Mouse (Mus musculus): Measurements from ENCODE around the gene Dock4. TPM values are rescaled to one million over a fixed set of nuclear protein-coding genes. Genes with fewer than 3 reads are reported as not detected.
A peak's percentile ranks its signal among the peaks of the same experiment; 100 is the strongest.

Gene Dock4
- total RNA-seq (2021): 100 to 1,000 TPM; 202 to 219 TPM
- long read RNA-seq, full-length matches to known transcripts: 60 of 148 reads
- long read RNA-seq, partial matches to known transcripts: 38 of 148 reads
- long read RNA-seq, other reads (novel, unspliced or antisense): 50 of 148 reads

- DNase-seq (ENCODE audit: low spot score in 2 of 2): peak; percentile 99 to 100
Measured at GRCm38 (mm10) chr12:40445648-40446449, at the start of gene Dock4, which contains the start of gene Zfp277. Gene Dock4 (plus strand): TSS chr12:40445952. Gene Zfp277 (minus strand): TSS chr12:40445902.

GRCm38 (mm10) chr12:40398916-40399315 is 46.8 kb upstream of the Dock4 start:
- no peak for DNase-seq (ENCODE audit: low spot score in 2 of 2)

GRCm38 (mm10) chr12:40399386-40399785 is 46.4 kb upstream of the Dock4 start:
- DNase-seq (ENCODE audit: low spot score in 2 of 2): no peak

- DNase-seq (ENCODE audit: low spot score in 2 of 2): no peak
Measured at GRCm38 (mm10) chr12:40399812-40400211, 45.9 kb upstream of the Dock4 start.

- DNase-seq (ENCODE audit: low spot score in 2 of 2): peak in 1 of 2 experiments; percentile 59
Measured at GRCm38 (mm10) chr12:40414682-40415311, 31.0 kb upstream of the Dock4 start.

GRCm38 (mm10) chr12:40415312-40415925 is 30.3 kb upstream of the Dock4 start:
- DNase-seq (ENCODE audit: low spot score in 2 of 2): no peak

GRCm38 (mm10) chr12:40417257-40417656 is 28.5 kb upstream of the Dock4 start:
- no peak for DNase-seq (ENCODE audit: low spot score in 2 of 2)

GRCm38 (mm10) chr12:40424991-40425390 is 20.8 kb upstream of the Dock4 start:
- no peak for DNase-seq (ENCODE audit: low spot score in 2 of 2)

- DNase-seq (ENCODE audit: low spot score in 2 of 2): no peak
Measured at GRCm38 (mm10) chr12:40427606-40428005, 18.1 kb upstream of the Dock4 start.

- no peak for DNase-seq (ENCODE audit: low spot score in 2 of 2)
Measured at GRCm38 (mm10) chr12:40429976-40430375, 15.8 kb upstream of the Dock4 start.

GRCm38 (mm10) chr12:40431075-40431474 is 14.7 kb upstream of the Dock4 start:
- DNase-seq (ENCODE audit: low spot score in 2 of 2): no peak

- DNase-seq (ENCODE audit: low spot score in 2 of 2): peak in 1 of 2 experiments; percentile 60
Measured at GRCm38 (mm10) chr12:40434101-40434500, 11.7 kb upstream of the Dock4 start.

- no peak for DNase-seq (ENCODE audit: low spot score in 2 of 2)
Measured at GRCm38 (mm10) chr12:40438049-40438448, 7.7 kb upstream of the Dock4 start.

GRCm38 (mm10) chr12:40445206-40445605 is 546 bp upstream of the Dock4 start:
- no peak for DNase-seq (ENCODE audit: low spot score in 2 of 2)

- DNase-seq (ENCODE audit: low spot score in 2 of 2): peak; percentile 37 to 57
Measured at GRCm38 (mm10) chr12:40446450-40447381, 964 bp downstream of the Dock4 start.

- peak in 1 of 2 experiments; percentile 53 for DNase-seq (ENCODE audit: low spot score in 2 of 2)
Measured at GRCm38 (mm10) chr12:40447561-40448355, 2.0 kb downstream of the Dock4 start.

- no peak for DNase-seq (ENCODE audit: low spot score in 2 of 2)
Measured at GRCm38 (mm10) chr12:40449119-40449795, 3.5 kb downstream of the Dock4 start.

GRCm38 (mm10) chr12:40456517-40456916 is 10.8 kb downstream of the Dock4 start:
- no peak for DNase-seq (ENCODE audit: low spot score in 2 of 2)

GRCm38 (mm10) chr12:40458977-40459376 is 13.2 kb downstream of the Dock4 start:
- DNase-seq (ENCODE audit: low spot score in 2 of 2): no peak

Data from layer of hippocampus, adult 18-20 months (tissue).